Comparison of ENCODE assay signal across 31 mouse cellular contexts in the genomic region with DNA sequence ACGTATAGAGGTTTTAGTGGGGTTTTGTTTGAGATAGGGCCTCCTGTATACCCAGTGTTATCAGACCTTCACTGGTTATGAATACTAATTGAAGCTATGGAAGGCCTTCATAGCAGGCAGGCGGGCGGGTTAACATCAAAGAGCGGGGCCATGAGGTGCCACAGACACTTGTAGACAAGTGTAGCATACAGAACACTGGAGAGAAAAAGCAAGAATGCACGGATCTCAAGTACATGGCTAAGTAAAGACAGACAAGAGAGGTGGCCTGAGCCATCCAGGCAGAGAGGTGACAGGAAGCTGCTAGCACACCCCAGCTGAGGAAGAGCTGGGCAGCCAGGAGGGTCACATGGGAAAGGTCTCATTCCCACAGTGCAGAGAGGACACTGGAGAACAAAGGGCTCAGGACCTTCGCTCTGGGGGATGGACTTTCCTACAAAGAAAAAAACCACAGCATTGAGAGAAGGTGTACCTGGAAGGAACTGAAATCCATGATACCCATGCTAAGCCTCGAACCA. TPM values are rescaled to one million over a fixed set of nuclear protein-coding genes. Genes with fewer than 3 reads are reported as not detected.
DNase-seq lines count a peak whose midpoint lies in the region; ATAC-seq and TF ChIP-seq lines count a peak whose summit lies in the region.
"Had no signal": no experiment of that assay in that cellular context is flagged by ENCODE, and none has a peak within 500 bp of the region (broad histone marks: within the 10 kb centered on the region; RNA-seq: fewer than 3 reads in every experiment).

No protein-coding gene starts in this region.

- no peaks in the 10 kb centered on the region for H3K27me3 ChIP-seq in heart, adult 2 months (ENCODE audit: control insufficient read depth, insufficient read depth, low read length)
- no peaks in the 10 kb centered on the region for H3K27me3 ChIP-seq in hindbrain, embryonic 10.5 days (ENCODE audit: insufficient read depth, poor library complexity, severe bottlenecking)
- no peaks in the 10 kb centered on the region for H3K27me3 ChIP-seq in hindbrain, embryonic 14.5 days (ENCODE audit: control insufficient read depth, insufficient read depth, low read length)
- H3K27me3 ChIP-seq in midbrain, embryonic 10.5 days (ENCODE audit: low read depth, poor library complexity, severe bottlenecking), result no peaks in the 10 kb centered on the region
- H3K27me3 ChIP-seq in midbrain, embryonic 15.5 days (replicated peaks), result no peaks in the 10 kb centered on the region
- H3K27me3 ChIP-seq: forebrain, embryonic 15.5 days had no signal

- no peak overlapping the region for H3K4me2 ChIP-seq in hindbrain, embryonic 14.5 days (replicated peaks)
- H3K4me2 ChIP-seq in midbrain, embryonic 15.5 days, result no peak overlapping the region
- H3K4me2 ChIP-seq: forebrain, embryonic 15.5 days; lung, embryonic 14.5 days; midbrain, embryonic 11.5 days had no signal

- TF ChIP-seq POLR2A in heart, adult 2 months (IDR thresholded peaks at IDR 0.05; ENCODE audit: insufficient read depth, low read depth, low read length), result no peak

- peaks cover 8% of the 10 kb centered on the region; the same call in 1 of the 2 replicates for H3K36me3 ChIP-seq in heart, adult 2 months (ENCODE audit: control insufficient read depth, insufficient read depth, low read length)
- H3K36me3 ChIP-seq in hindbrain, embryonic 10.5 days, result peaks cover 16% of the 10 kb centered on the region
- H3K36me3 ChIP-seq in hindbrain, embryonic 14.5 days (replicated peaks; ENCODE audit: control insufficient read depth, insufficient read depth), result peaks cover 11% of the 10 kb centered on the region
- peaks cover 24% of the 10 kb centered on the region for H3K36me3 ChIP-seq in midbrain, embryonic 10.5 days
- 0 out of 2 replicates have a peak, but pooled peaks cover 7% of the 10 kb centered on the region for H3K36me3 ChIP-seq in midbrain, embryonic 15.5 days (replicated peaks)

- peak overlapping the region; percentile 67 for H3K27ac ChIP-seq in heart, adult 2 months
- peak overlapping the region; percentile 50; the same call in 1 of the 2 replicates for H3K27ac ChIP-seq in hindbrain, embryonic 10.5 days
- H3K27ac ChIP-seq in hindbrain, embryonic 14.5 days, result no peak overlapping the region
- peak overlapping the region; percentile 67; the same call in 1 of the 2 replicates for H3K27ac ChIP-seq in midbrain, embryonic 10.5 days (replicated peaks)
- no peak overlapping the region for H3K27ac ChIP-seq in midbrain, embryonic 15.5 days
- H3K27ac ChIP-seq: forebrain, embryonic 15.5 days; layer of hippocampus, adult 2 months had no signal

- H3K9ac ChIP-seq in heart, adult 2 months (ENCODE audit: low read depth, low read length), result no peak overlapping the region
- no peak overlapping the region for H3K9ac ChIP-seq in hindbrain, embryonic 14.5 days
- H3K9ac ChIP-seq in midbrain, embryonic 15.5 days, result no peak overlapping the region
- H3K9ac ChIP-seq: forebrain, embryonic 15.5 days; lung, embryonic 14.5 days had no signal

- intact Hi-C loops in heart, adult 2 months (cut with DNase I), result loop anchor here (2.0 kb wide), 2 partner anchors 27 to 35 kb away; a partner anchor contains a TSS

- ATAC-seq in hindbrain, embryonic 14.5 days (ENCODE audit: low FRiP score), result no peak
- no peak for ATAC-seq in midbrain, embryonic 15.5 days (replicated peaks)
- ATAC-seq: CD4-positive, CD25-positive, alpha-beta regulatory T cell, adult 4 months; hindbrain, embryonic 16.5 days had no signal

- H3K4me3 ChIP-seq in heart, adult 2 months, result no peak overlapping the region
- H3K4me3 ChIP-seq in hindbrain, embryonic 10.5 days, result no peak overlapping the region
- H3K4me3 ChIP-seq in hindbrain, embryonic 14.5 days (replicated peaks; ENCODE audit: low read length), result no peak overlapping the region
- no peak overlapping the region for H3K4me3 ChIP-seq in midbrain, embryonic 10.5 days
- no peak overlapping the region for H3K4me3 ChIP-seq in midbrain, embryonic 15.5 days
- H3K4me3 ChIP-seq: forebrain, embryonic 15.5 days; layer of hippocampus, adult 2 months had no signal

- no peak for DNase-seq in heart, adult 2 months
- DNase-seq in heart, adult 8-10 months (ENCODE audit: low spot score), result no peak
- no peak for DNase-seq in hindbrain, embryonic 10.5 days (ENCODE audit: low spot score)
- no peak for DNase-seq in hindbrain, embryonic 14.5 days (ENCODE audit: low spot score)
- DNase-seq in midbrain, embryonic 10.5 days (ENCODE audit: low spot score), result no peak
- no peak for DNase-seq in adrenal gland, adult 2 months
- DNase-seq: cerebellum, adult 11 months; cerebellum, adult 9-11 months; gastrocnemius, postnatal 14 days; lung, embryonic 14.5 days; lung, postnatal 36 days; thymus, adult 18-20 months; thymus, postnatal 4 days had no signal

- WGBS in heart, adult 2 months, result 55% methylated on average over 7 of the region's 7 CpGs
- 82% methylated on average over 7 of the region's 7 CpGs for whole genome bisulfite sequencing in hindbrain, embryonic 10.5 days
- WGBS in hindbrain, embryonic 14.5 days, result 85% methylated on average over 7 of the region's 7 CpGs
- WGBS in midbrain, embryonic 10.5 days, result 85% methylated on average over 7 of the region's 7 CpGs
- 75% methylated on average over 7 of the region's 7 CpGs for WGBS in midbrain, embryonic 15.5 days

- H3K79me2 ChIP-seq in heart, adult 2 months (replicated peaks; ENCODE audit: control insufficient read depth, insufficient read depth, low read length), result peaks cover 3% of the 10 kb centered on the region; the same call in 1 of the 2 replicates

- peaks cover 41% of the 10 kb centered on the region for H3K4me1 ChIP-seq in heart, adult 2 months (ENCODE audit: control insufficient read depth, insufficient read depth, low read length)
- H3K4me1 ChIP-seq in hindbrain, embryonic 10.5 days (replicated peaks), result peaks cover 66% of the 10 kb centered on the region
- peaks cover 30% of the 10 kb centered on the region for H3K4me1 ChIP-seq in hindbrain, embryonic 14.5 days (replicated peaks; ENCODE audit: control insufficient read depth, insufficient read depth, low read length)
- peaks cover 70% of the 10 kb centered on the region for H3K4me1 ChIP-seq in midbrain, embryonic 10.5 days
- H3K4me1 ChIP-seq in midbrain, embryonic 15.5 days, result peaks cover 35% of the 10 kb centered on the region

- no peak for TF ChIP-seq EP300 in heart, adult 2 months (IDR thresholded peaks at IDR 0.05; ENCODE audit: insufficient read depth, low read depth, low read length)

- H3K9me3 ChIP-seq in hindbrain, embryonic 10.5 days, result no peaks in the 10 kb centered on the region
- H3K9me3 ChIP-seq in hindbrain, embryonic 14.5 days (ENCODE audit: control insufficient read depth, low read length), result no peaks in the 10 kb centered on the region
- no peaks in the 10 kb centered on the region for H3K9me3 ChIP-seq in midbrain, embryonic 10.5 days (replicated peaks)
- H3K9me3 ChIP-seq in midbrain, embryonic 15.5 days, result no peaks in the 10 kb centered on the region
- H3K9me3 ChIP-seq: forebrain, embryonic 15.5 days had no signal

- TF ChIP-seq CTCF in heart, adult 2 months (IDR thresholded peaks at IDR 0.05), result no peak

RNA-seq across cellular contexts. Expression of a gene that starts 35.8 kb away (rescaled TPM):
- 100 to 1,000 TPM; 283 to 363 TPM for total RNA-seq in heart, adult 2 months (2021)
- 196 and 305 TPM in 2 replicates for polyA plus RNA-seq in heart, adult 2 months (2012; rRNA removed)
- 100 to 1,000 TPM; 303 to 326 (median 315) TPM for total RNA-seq in heart, adult 8-10 months (2022)
- polyA plus RNA-seq in hindbrain, embryonic 10.5 days (2016; fragmentation: Nextera tagmentation; extraction: Ambion mirVana), result 47.0 and 51.1 TPM in 2 replicates
- 22.5 and 23.7 TPM in 2 replicates for polyA plus RNA-seq in hindbrain, embryonic 14.5 days (2014; fragmentation: Nextera tagmentation; extraction: Ambion mirVana)
- 50.9 and 55.7 TPM in 2 replicates for polyA plus RNA-seq in midbrain, embryonic 10.5 days (2016; fragmentation: Nextera tagmentation; extraction: Ambion mirVana)
- polyA plus RNA-seq in midbrain, embryonic 15.5 days (2015; fragmentation: Nextera tagmentation; extraction: Ambion mirVana), result 17.9 and 22.2 TPM in 2 replicates
- total RNA-seq in adrenal gland, adult 2 months (2021), result 100 to 1,000 TPM; 161 to 176 TPM
- polyA plus RNA-seq in adrenal gland, adult 2 months (2012; rRNA removed), result 130 and 132 TPM in 2 replicates

RNA-seq across cellular contexts. Expression of a gene that starts 42.2 kb away (rescaled TPM):
- total RNA-seq in heart, adult 2 months (2021), result not detected
- not detected in 2 replicates for polyA plus RNA-seq in heart, adult 2 months (2012; rRNA removed)
- total RNA-seq in heart, adult 8-10 months (2022), result not detected
- not detected in 2 replicates for polyA plus RNA-seq in hindbrain, embryonic 10.5 days (2016; fragmentation: Nextera tagmentation; extraction: Ambion mirVana)
- polyA plus RNA-seq in hindbrain, embryonic 14.5 days (2014; fragmentation: Nextera tagmentation; extraction: Ambion mirVana), result not detected in 2 replicates
- not detected in 2 replicates for polyA plus RNA-seq in midbrain, embryonic 10.5 days (2016; fragmentation: Nextera tagmentation; extraction: Ambion mirVana)
- not detected in 2 replicates for polyA plus RNA-seq in midbrain, embryonic 15.5 days (2015; fragmentation: Nextera tagmentation; extraction: Ambion mirVana)
- total RNA-seq in adrenal gland, adult 2 months (2021), result not detected
- not detected in 2 replicates for polyA plus RNA-seq in adrenal gland, adult 2 months (2012; rRNA removed)
- total RNA-seq: adrenal gland, postnatal 4 days; common myeloid progenitor, adult 5-6 weeks; gastrocnemius, postnatal 14 days; heart, postnatal 36 days; layer of hippocampus, adult 2 months; layer of hippocampus, postnatal 25 days; left cerebral cortex, postnatal 10 days; neutrophil, adult 5-6 weeks had no signal
- polyA plus RNA-seq: forebrain, embryonic 15.5 days; hindbrain, embryonic 16.5 days; intestine, embryonic 16.5 days; kidney, embryonic 14.5 days; limb, embryonic 11.5 days; liver, embryonic 11.5 days; lung, embryonic 14.5 days; midbrain, embryonic 11.5 days; small intestine, adult 2 months; stomach, embryonic 16.5 days had no signal

Comparison
In these comparisons a context has a peak if more than half of its experiments do, and no peak if none do; other contexts are left out.
1. H3K27ac ChIP-seq: peak in heart, adult 2 months (single experiment), hindbrain, embryonic 10.5 days (single experiment) and midbrain, embryonic 10.5 days (single experiment); none in hindbrain, embryonic 14.5 days (single experiment) and midbrain, embryonic 15.5 days (single experiment).